Mouse (Mus musculus) stomach, embryonic 14.5 days (tissue): ENCODE data around the gene Arhgef17. TPM values are rescaled to one million over a fixed set of nuclear protein-coding genes. Genes with fewer than 3 reads are reported as not detected.
A peak's percentile ranks its signal among the peaks of the same experiment; 100 is the strongest.

Source experiments
- ATAC-seq: fragments of 200-750 bp; cut with Nextera tagmentation; 2 replicates; pipeline ENCODE4 v1.8.0; 2017; ENCODE audit warnings: low read depth, moderate TSS enrichment; ENCODE audit not compliant: insufficient number of reproducible peaks, insufficient read depth, low FRiP score
- H3K27ac ChIP-seq: fragments of 300-500 bp; sonication (generic); 2 replicates; pipeline ENCODE4 v1.5.1; 2014; ENCODE audit warnings: mild to moderate bottlenecking, low read length, moderate library complexity, mixed read lengths
- H3K27me3 ChIP-seq: fragments of 300-500 bp; sonication (generic); 2 replicates; pipeline ENCODE4 v1.6.1; 2014; ENCODE audit warnings: low read length, control low read depth, mixed read lengths; ENCODE audit not compliant: control insufficient read depth, insufficient read depth
- H3K36me3 ChIP-seq: fragments of 300-500 bp; sonication (generic); 2 replicates; pipeline ENCODE4 v1.6.1; 2014; ENCODE audit warnings: mild to moderate bottlenecking, control low read depth, low read length, moderate library complexity, mixed read lengths; ENCODE audit not compliant: control insufficient read depth, insufficient read depth
- H3K4me1 ChIP-seq: fragments of 300-500 bp; sonication (generic); 2 replicates; pipeline ENCODE4 v1.6.1; 2014; ENCODE audit warnings: low read length, control low read depth, mixed read lengths; ENCODE audit not compliant: control insufficient read depth, insufficient read depth
- H3K4me2 ChIP-seq: fragments of 300-500 bp; sonication (generic); replicated peaks from 2 replicates; pipeline ENCODE4 v1.6.1; 2014; ENCODE audit warnings: low read depth, low read length, control low read depth
- H3K4me3 ChIP-seq: fragments of 300-500 bp; sonication (generic); 2 replicates; pipeline ENCODE4 v1.5.1; 2014; ENCODE audit warnings: low read depth, low read length, control low read depth
- H3K9ac ChIP-seq: fragments of 300-500 bp; sonication (generic); replicated peaks from 2 replicates; pipeline ENCODE4 v1.6.1; 2014; ENCODE audit warnings: low read depth, mild to moderate bottlenecking, control low read depth, low read length, moderate library complexity, mixed read lengths
- H3K9me3 ChIP-seq: fragments of 300-500 bp; sonication (generic); 2 replicates; pipeline ENCODE4 v1.6.1; 2016; ENCODE audit warnings: low read depth, low read length, control low read depth; ENCODE audit not compliant: control insufficient read depth
- WGBS: fragments of 180-500 bp; shearing (Covaris S2); extraction: QIAGEN DNeasy Blood & Tissue Kit; methylation state at CpG from one replicate; pipeline ENCODE4 v1.1.7; 2014; 5-methylcytosine and 5-hydroxymethylcytosine counted together
- polyA plus RNA-seq: library from polyadenylated mRNA; unstranded; fragments of >200 nt; fragmentation: Nextera tagmentation; extraction: Ambion mirVana; gene quantifications from 2 replicates; pipeline ENCODE4 v1.2.1, GENCODE M21; 2014

Gene Arhgef17
- polyA plus RNA-seq, 1 experiment from 2014 or later: 13.7 TPM

GRCm38 (mm10) chr7:100906029-100906789 lies 25.7 kb downstream of the Arhgef17 start:
- Histone ChIP-seq H3K9ac (no peak overlapping the region), H3K4me1 (peaks cover 18% of the 10 kb centered on the region), H3K9me3 (no peaks in the 10 kb centered on the region), H3K27ac (no peak overlapping the region), H3K27me3 (no peaks in the 10 kb centered on the region), H3K4me3 (no peak overlapping the region), H3K36me3 (peaks cover 5% of the 10 kb centered on the region; the same call in 1 of the 2 replicates), H3K4me2 (no peak overlapping the region)
- 84% methylated on average over 10 of the region's 10 CpGs for WGBS
- no peak for ATAC-seq

DNA sequence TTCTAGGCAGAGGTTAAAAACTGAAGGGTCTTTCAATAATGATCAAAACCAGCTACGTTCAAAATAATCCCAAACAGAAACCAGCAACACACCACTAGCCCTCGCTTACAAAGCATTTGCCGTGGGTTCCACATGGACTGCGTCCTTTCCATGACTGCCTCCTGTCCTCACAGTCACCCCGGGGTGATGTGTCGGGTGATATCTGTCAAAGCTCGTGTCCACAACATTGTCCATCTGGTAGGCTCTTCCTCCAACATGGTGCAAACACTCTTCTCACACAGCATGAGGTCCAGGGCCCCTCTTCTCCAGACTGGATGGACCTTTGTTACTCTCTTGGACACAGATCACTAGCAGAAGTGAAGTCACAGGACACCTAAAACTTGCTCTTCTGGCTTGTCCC lies 26.9 kb downstream of the Arhgef17 start:
- H3K4me1 ChIP-seq: peaks cover 13% of the 10 kb centered on the region; the same call in 1 of the 2 replicates
- no peak overlapping the region for H3K4me3 ChIP-seq
- H3K9ac ChIP-seq: no peak overlapping the region
- no peaks in the 10 kb centered on the region for H3K9me3 ChIP-seq
- no peak overlapping the region for H3K4me2 ChIP-seq
- H3K27me3 ChIP-seq: no peaks in the 10 kb centered on the region
- ATAC-seq: no peak
- H3K36me3 ChIP-seq: peaks cover 5% of the 10 kb centered on the region; the same call in 1 of the 2 replicates
- no peak overlapping the region for H3K27ac ChIP-seq
- WGBS: 77% methylated on average over 7 of the region's 7 CpGs

- no peak overlapping the region for H3K27ac ChIP-seq
- no peak overlapping the region for H3K4me2 ChIP-seq
- H3K9ac ChIP-seq: no peak overlapping the region
- ATAC-seq: no peak
- 82% methylated on average over 5 of the region's 5 CpGs for WGBS
- peaks cover 13% of the 10 kb centered on the region; the same call in 1 of the 2 replicates for H3K4me1 ChIP-seq
- peaks cover 5% of the 10 kb centered on the region; the same call in 1 of the 2 replicates for H3K36me3 ChIP-seq
- no peak overlapping the region for H3K4me3 ChIP-seq
- H3K27me3 ChIP-seq: no peaks in the 10 kb centered on the region
- no peaks in the 10 kb centered on the region for H3K9me3 ChIP-seq
Measured at GRCm38 (mm10) chr7:100904612-100905011, 27.3 kb downstream of the Arhgef17 start.

DNA sequence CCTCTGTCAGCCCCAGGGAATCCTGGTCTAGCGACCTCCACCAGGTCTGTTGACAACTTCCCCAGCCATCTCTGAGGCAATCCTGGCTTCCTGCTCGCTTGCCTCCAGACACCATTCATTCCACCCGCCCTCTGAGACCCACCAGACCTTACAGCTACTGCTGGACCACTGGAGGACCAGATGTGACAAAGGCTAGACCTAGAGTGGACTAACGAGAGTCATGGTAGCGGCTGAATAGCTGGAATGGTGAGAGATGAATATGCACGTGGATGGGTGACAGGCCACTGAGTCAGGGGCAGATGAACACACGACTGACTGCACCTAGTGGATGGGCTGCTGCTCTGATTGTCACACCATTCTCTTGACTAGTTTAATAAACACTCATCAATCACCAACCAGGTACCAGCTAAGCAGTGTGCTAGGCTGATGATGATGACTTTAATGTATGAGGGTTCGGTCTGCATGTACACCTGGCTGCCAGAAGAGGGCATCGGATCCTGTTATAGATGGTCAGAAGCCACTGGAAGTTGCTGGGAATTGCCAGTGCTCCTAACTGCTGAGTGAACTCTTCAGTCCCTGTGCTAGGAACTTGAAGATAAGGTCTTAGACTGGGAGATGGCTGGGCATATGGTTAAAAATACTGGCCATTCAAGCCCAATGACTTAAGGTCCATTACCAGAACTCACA lies 29.3 kb downstream of the Arhgef17 start:
- H3K4me3 ChIP-seq: no peak overlapping the region
- no peaks in the 10 kb centered on the region for H3K27me3 ChIP-seq
- no peaks in the 10 kb centered on the region for H3K9me3 ChIP-seq
- H3K4me1 ChIP-seq: peaks cover 1% of the 10 kb centered on the region; the same call in 1 of the 2 replicates
- no peak overlapping the region for H3K27ac ChIP-seq
- no peak overlapping the region for H3K4me2 ChIP-seq
- H3K9ac ChIP-seq: no peak overlapping the region
- ATAC-seq: no peak
- WGBS: 77% methylated on average over 9 of the region's 9 CpGs
- peaks cover 2% of the 10 kb centered on the region for H3K36me3 ChIP-seq

DNA sequence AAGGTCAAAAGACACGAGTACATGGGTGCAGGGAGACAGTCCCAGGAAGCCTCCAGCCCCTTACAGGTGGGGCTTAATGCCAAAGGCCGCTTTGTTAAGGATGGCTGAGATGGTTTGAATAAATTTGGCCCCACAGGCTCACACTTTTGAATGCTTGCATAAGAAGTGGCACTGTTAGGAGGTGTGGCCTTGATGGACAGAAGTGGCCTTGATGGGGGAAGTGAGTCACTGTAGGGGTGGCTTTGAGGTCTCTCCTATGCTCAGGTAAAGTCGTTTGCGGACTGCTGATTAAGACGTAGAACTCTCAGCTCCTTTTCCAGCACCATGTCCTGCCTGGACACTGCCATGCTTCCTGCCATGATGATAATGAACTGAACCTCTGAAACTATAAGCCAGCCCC lies 34.1 kb downstream of the Arhgef17 start:
- H3K36me3 ChIP-seq: no peaks in the 10 kb centered on the region; the same call in 1 of the 2 replicates
- no peak overlapping the region for H3K27ac ChIP-seq
- peaks cover 19% of the 10 kb centered on the region for H3K4me1 ChIP-seq
- 76% methylated on average over 5 of the region's 5 CpGs for WGBS
- H3K4me2 ChIP-seq: no peak overlapping the region
- no peaks in the 10 kb centered on the region for H3K9me3 ChIP-seq
- no peak overlapping the region for H3K9ac ChIP-seq
- H3K27me3 ChIP-seq: no peaks in the 10 kb centered on the region
- ATAC-seq: no peak
- H3K4me3 ChIP-seq: no peak overlapping the region

DNA sequence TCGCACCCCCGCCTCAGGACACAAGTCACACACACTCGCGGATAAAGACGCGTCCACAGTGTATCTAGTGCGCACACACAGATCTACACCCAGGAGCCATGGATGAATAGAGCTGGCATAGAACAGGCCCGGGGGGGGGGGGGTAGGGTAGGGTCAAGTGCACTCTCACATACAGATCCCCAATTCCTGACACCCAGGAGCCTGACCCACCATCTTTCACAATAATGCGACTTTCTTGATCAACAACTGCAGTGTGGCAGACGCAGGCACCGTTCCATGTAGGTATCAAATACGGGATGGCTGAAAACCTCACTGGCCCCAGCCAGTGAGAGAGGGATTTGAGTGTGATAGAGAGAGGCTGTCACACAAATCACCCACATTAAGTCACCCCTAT lies 37.1 kb downstream of the Arhgef17 start:
- no peak overlapping the region for H3K27ac ChIP-seq

DNA sequence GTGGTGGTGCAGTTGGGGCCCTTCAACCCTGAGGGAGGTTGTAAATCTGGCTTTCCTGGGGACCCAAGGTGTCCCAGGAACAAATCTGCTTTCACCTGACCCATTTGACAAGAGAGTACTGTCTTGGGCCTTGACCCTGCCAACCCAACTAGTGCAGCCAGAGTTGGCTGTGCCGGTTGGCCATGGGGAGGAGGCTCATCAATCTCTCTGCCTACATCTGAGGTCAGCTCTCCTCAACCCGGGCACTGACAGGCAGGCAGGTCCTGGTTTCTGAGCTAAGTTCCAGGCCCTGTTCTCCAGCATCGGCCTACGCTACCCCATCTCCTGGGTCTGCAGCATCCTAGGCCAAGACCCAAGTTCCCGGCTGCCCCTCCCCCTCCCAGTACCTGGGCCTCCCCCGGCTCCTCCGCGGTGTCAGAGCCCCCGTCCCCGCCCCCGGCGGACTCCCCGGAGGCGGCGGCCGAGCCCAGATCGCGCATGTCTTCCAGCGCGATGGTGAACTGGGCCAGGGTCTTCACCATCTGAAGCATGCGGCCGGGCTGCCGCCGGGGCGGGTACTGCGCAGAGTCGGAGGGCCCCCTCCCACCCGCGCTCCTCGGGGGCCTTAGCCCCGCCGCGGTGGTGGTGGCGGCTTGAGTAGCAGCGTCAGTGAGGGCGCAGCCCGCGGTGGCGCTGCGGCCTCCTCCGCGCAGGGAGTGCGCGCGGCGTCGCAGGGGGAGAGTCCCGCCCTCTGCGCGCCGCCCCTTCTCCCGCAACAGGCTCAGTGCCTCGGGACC lies 37.7 kb downstream of the Arhgef17 start:
- H3K27ac ChIP-seq: no peak overlapping the region

More for the DNA sequence above, 37.1 kb downstream of the Arhgef17 start:
- peaks cover 9% of the 10 kb centered on the region for H3K36me3 ChIP-seq
- ATAC-seq: no peak
- peak overlapping the region; percentile 70 for H3K4me2 ChIP-seq
- H3K27me3 ChIP-seq: no peaks in the 10 kb centered on the region
- peak overlapping the region; percentile 33 for H3K4me3 ChIP-seq
- H3K4me1 ChIP-seq: peaks cover 19% of the 10 kb centered on the region
- WGBS: 2% methylated on average over 12 of the region's 12 CpGs
- H3K9me3 ChIP-seq: no peaks in the 10 kb centered on the region
- peak overlapping the region; percentile 37; the same call in 1 of the 2 replicates for H3K9ac ChIP-seq

More for the DNA sequence above, 37.7 kb downstream of the Arhgef17 start:
- 4% methylated on average over 53 of the region's 53 CpGs for WGBS
- Histone ChIP-seq H3K27me3 (no peaks in the 10 kb centered on the region), H3K4me1 (peaks cover 19% of the 10 kb centered on the region), H3K36me3 (peaks cover 12% of the 10 kb centered on the region), H3K9ac (peak overlapping the region; percentile 37), H3K4me2 (peak overlapping the region; percentile 70), H3K9me3 (no peaks in the 10 kb centered on the region), H3K4me3 (peak overlapping the region; percentile 33)
- peak; percentile 54; the same call in 1 of the 2 replicates for ATAC-seq
